Mouse (Mus musculus) left cerebral cortex, postnatal 14 days (tissue): ENCODE data around the gene Bptf. TPM values are rescaled to one million over a fixed set of nuclear protein-coding genes. Genes with fewer than 3 reads are reported as not detected.
"Not testable (repeated sequence)": the region's sequence is repeated elsewhere in the genome, so short reads cannot be mapped to it uniquely, and the experiment has no call there.

Source experiments
- DNase-seq, 2 experiments: peaks; one replicate each; pipeline ENCODE4 v3.0.0; 2021 to 2022; ENCODE audit warnings: low spot score in 2 of 2, mixed read lengths in 1 of 2
- intact Hi-C: fragments of 180-260 bp; cut with DNase I; formaldehyde crosslinking; loops from one replicate; pipeline ENCODE4 v1.15.1; 2025
- total RNA-seq, 2 experiments: library from RNA; stranded (reverse); gene quantifications; 2 replicates each; pipeline ENCODE4 v1.2.3; 2021

Bptf gene
- total RNA-seq, 2 experiments from 2014 or later: 57.9 to 59.8 TPM

- intact Hi-C loops: loop anchor here (1.0 kb wide), 1 partner anchor 11 kb away; no protein-coding TSS in a partner anchor
- peak in 1 of 2 experiments; percentile 38 for DNase-seq
Measured at GRCm38 (mm10) chr11:107001760-107002675, 129.9 kb downstream of the Bptf start.

- no peak for DNase-seq
- intact Hi-C loops: no loop called here
Measured at GRCm38 (mm10) chr11:106999949-107000513, 131.9 kb downstream of the Bptf start.

- peak; percentile 93 for DNase-seq
- intact Hi-C loops: no loop called here
Measured at GRCm38 (mm10) chr11:106999151-106999948, 132.6 kb downstream of the Bptf start, which contains the start of gene Kpna2. Gene Kpna2, minus strand, starts transcription at chr11:106999541.

GRCm38 (mm10) chr11:106998651-106999150 is 133.2 kb downstream of the Bptf start:
- intact Hi-C loops: no loop called here
- DNase-seq: peak in 1 of 2 experiments; percentile 38

- intact Hi-C loops: no loop called here
- DNase-seq: no peak
Measured at GRCm38 (mm10) chr11:106997976-106998375, 134.0 kb downstream of the Bptf start.

GRCm38 (mm10) chr11:106996492-106996891 is 135.4 kb downstream of the Bptf start:
- intact Hi-C loops, DNase-seq: not testable (repeated sequence)

- intact Hi-C loops: no loop called here
- no peak for DNase-seq
Measured at GRCm38 (mm10) chr11:106994246-106995085, 137.5 kb downstream of the Bptf start.

GRCm38 (mm10) chr11:106987384-106987783 is 144.5 kb downstream of the Bptf start:
- intact Hi-C loops: no loop called here
- no peak for DNase-seq

GRCm38 (mm10) chr11:106985979-106986604 is 145.8 kb downstream of the Bptf start:
- intact Hi-C loops, DNase-seq: not testable (repeated sequence)

Other genes with a start within 250 kb of the Bptf start
- 10 to 100 TPM; 24.6 to 28.1 TPM for gene Smurf2, start 211.4 kb downstream of the Bptf start, total RNA-seq
- gene Kpna2, start 132.6 kb downstream of the Bptf start, total RNA-seq: 10 to 100 TPM; 29.9 to 37.7 TPM
- gene 1810010H24Rik, start 106.4 kb downstream of the Bptf start, total RNA-seq: 1 to 10 TPM; 2.7 to 3.8 TPM
- 10 to 100 TPM; 24.8 to 25.6 TPM for gene Nol11, start 57.3 kb upstream of the Bptf start, total RNA-seq